Mouse (Mus musculus): ENCODE data around the gene Sparc.
A peak's percentile ranks its signal among the peaks of the same experiment; 100 is the strongest.

The Sparc gene

DNA sequence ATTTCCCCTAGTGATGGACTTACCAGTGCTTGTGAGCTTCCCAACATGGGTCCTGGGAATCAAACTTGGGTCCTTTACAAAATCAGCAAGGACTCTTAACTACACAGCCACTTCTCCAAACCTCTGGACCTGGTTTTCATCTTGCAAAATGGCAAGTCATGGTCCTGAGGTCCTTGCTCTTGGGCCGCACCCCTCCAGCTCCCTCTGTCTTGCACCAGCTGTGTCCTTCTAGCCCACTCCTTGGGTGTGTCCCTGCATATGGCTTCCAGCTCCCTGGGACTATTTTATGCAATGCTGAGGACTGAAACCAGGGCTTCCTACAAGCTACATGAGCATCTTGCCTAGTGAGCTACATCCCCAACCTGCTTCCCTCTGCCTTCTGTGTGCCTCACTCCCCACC is at the start of gene Sparc:
Gene Sparc, minus strand, starts transcription at position 206 of the 400 bp plus-strand sequence.
- no peak for DNase-seq (ENCODE audit: low spot score)

DNA sequence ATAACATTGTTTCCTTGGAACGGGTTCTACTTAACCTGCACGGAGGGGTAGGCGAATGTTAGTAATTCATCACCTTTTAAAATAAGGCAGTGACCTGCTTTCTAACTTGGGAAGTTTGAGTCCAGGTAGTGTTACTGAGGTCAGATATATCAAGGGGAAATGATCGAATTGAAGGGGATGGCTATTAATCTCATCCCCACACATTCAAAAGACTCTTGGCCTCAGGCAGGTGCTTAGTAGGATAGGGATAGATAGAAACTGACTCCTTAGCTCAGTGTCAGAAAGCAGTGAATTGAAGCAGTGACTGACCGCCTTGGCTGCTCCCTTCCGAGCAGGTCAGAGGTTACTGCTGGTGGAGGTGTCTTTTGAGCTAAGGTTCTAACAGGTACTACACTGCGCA is 48.5 kb upstream of the Sparc start:
- DNase-seq (ENCODE audit: low spot score): no peak

DNA sequence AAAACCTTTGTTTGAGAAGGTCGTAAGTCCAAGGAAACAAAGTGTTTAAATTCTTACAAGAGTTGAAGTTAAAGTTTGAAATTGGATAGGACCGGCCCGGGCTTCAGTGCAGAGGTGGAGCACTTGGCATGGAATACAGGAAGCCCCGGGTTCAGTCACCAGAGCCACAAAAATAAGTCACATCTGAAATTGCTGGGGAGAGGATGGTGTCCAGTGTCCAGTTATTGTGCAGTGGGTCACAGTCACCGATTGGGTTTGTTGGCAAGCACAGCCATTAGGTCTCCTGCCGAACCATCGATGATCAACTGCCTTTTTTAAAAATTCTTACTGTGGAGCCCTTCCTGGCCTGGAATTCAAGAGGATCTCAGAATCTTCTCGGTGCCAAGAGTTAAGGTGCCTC is 47.8 kb upstream of the Sparc start:
- no peak for DNase-seq (ENCODE audit: low spot score)

DNA sequence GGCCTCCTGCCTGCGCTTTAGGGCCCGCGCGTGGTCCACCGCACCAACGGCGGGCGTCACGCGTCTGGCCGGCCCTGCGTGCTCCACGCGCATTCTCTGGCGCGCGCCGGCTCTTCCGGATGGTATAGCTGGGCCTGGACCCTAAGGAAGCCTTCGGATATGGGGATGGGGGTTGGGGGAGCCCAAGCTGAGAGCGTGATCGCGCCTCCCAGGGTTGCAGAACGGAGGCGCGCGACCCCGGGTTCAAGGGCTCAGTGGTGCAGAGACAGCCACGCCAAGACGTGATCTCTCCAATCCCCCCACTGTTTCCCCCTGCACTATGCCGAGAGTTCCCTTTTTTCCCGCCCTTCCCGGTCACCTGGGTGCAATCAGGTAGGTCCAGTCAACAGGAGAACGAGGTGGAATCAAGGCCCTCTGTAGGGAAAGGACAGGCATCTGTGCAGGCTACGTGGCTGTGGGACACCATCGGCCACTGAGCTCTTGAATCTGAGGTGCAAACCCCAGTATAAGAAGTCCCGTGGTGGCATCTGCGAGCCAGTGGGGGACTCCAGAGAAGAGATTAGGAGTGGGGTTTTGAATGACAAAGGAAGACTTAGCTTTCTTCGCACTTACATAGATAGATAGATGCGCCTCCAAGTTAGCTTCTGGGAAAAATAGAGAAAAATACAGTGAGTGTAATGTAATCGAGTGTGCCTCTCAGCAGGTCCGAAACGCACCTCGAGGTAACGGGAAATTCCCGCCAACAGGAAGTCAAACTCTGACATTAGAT is 47.1 kb upstream of the Sparc start:
- no peak for DNase-seq (ENCODE audit: low spot score)

DNA sequence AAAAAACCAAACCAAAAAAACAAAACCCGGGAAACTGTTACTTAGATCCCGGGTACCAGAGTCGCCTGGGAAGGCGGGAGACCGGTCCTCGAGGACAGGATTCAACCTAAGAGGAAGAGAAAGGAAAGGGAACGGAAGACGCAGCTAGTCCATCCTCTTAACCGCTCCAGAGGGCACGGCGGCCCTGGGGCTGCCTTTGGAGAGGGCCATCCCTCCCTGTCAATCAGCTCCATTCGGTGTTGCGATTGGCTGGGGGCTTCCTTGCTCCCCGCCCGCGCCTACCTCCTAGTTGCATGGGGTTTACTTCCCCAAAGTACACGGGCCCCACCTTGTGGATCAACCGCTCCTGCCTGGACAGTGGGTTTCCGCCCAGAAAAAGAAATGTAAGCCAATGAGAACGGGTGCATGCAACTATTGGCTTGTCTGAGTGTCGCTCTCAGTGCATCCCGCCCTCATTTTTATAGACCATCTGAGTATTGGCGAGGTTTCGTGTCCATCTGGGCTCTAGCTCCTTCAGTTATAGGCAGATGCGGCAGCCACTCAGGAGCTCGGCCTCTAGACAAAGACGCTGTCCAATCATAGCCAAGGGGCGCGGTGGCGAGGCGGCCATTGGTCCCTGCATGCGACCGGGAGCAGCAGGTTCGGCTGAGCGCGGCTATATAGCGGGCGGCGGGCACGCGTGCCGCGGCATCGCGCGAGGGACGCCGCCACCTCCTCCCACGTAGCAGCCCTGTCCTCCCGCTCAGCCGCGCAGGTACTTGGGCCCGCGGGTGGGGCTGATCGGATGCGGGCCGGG is 46.3 kb upstream of the Sparc start, which contains the start of gene G3bp1:
Gene G3bp1, plus strand, starts transcription at position 638 of the 796 bp plus-strand sequence.
- DNase-seq (ENCODE audit: low spot score): peak; percentile 100

DNA sequence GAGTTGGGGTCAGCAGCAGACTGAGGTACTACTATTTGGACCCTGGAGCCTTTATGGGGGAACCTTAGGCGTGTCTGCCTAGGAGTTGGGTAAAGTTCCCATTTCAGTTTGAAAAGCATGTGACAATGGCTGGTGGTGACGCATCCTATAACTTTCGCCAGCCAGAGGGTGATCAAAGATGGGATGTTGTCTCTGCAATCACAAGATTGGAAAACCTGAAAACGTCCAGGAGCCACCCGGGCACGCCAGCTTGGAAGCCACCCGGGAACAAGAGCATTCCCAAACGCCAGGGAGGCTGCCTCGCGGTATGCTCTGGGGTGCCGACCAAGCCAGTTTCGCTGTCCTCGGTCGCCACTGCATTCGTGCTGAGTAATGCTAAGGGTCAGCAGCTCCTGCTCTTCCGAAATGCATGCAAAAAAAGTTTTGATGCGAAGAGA is 45.6 kb upstream of the Sparc start:
- peak; percentile 36 for DNase-seq (ENCODE audit: low spot score)

DNA sequence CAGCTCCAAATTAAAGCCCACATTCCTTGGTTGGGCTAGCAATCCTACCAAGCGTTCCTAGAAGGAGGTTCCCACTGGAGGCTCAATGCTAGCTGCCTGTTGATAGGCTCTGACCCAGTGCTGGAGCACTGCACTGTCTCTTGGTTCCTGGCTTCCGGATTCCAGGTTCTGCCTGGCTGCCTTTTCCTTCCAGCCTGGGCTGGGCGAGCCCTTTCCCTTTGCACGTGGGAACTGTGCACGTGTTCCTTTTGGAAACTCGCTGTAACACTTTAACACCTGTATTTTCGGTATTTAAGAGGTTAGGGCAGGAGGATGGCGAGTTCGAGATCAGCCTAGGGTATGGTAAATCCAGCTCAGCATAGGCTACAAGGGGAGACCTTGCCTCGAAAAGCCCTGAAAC is 45.0 kb upstream of the Sparc start:
- DNase-seq (ENCODE audit: low spot score): peak; percentile 33

DNA sequence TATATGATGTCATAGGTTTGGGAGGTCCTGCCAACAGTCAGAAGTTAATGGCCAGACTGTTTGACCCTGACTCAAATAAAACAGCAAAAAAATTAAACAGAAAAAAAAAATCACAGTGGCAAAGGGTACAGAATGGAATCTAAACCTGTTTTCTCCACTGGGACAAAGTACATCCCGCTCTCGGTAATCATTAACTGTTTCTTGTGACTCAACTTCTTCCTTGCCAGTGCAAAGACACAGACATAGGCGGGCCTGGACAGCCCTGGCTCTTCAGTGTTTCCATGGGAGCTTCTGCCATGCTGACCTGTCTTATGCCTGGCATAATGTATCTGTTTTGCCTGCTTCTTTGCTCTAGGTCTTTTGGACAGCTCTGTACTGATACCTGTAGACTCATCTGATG is 42.2 kb upstream of the Sparc start:
- DNase-seq (ENCODE audit: low spot score): no peak

DNA sequence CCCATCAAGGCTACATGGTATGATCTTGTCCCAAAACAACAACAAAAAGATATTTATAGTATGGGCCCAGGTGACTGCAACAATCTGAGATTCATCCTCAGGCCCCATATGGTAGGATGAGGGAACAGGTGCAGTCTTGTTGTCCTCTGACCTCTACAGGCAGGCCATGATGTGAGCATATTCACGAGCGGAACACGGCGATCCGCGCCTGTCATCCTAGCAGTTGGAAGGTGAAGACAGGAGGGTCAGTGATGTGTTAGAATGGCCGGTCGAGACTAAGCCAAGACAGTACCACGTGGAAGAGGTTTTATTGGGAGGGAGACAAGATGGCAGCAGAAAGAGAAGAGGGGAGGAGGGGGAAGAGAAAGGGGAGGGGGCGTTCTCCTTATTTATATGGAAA is 41.7 kb upstream of the Sparc start:
- no peak for DNase-seq (ENCODE audit: low spot score)

DNA sequence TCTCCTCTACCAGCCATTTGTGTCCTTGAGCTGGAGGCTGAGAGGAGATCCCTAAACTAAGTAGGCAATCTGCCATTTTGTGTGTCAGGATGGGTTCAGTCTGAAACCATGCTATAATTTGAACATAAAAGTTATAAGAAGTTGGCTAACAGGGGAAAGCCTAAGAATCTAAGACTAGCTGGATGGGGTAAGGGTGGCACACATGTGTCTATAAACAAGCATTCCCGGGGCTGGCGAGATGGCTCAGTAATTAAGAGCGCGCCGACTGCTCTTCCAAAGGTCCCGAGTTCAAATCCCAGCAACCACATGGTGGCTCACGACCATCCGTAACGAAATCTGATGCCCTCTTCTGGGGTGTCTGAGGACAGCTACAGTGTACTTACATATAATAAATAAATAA is 39.2 kb upstream of the Sparc start:
- no peak for DNase-seq (ENCODE audit: low spot score)

DNA sequence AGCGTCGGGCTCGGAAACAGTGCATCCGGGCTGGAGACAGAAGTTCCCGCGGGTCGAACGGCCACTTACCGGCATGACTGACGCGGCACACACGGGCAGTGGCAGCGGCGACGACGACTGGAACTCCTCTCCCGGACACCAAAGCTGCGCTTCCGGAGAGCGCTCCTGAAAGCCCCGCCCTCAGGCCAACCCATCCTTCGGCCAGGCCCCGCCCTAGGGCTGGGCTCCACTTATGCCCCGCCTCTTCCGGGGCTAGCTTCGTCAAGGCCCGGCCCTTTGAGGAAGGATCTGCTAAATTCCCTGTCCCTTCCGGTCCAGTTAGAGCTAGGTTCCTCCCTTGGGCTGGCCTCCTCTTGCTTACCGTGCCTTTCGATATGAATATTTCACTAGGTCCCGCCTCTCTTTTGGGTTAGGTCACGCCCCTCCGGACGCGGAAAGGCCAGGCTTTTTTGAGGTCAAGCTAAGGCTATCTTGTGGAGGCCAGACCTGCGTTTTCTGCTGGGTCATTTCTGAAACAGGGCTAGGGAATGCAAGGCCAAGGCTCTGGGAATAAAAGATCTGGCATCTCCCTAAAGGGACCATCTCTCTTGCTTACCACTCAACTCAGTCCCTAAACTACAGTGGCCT is 38.1 kb upstream of the Sparc start, which contains the start of gene Atox1:
Gene Atox1, minus strand, starts transcription at position 221 of the 627 bp plus-strand sequence.
- DNase-seq (ENCODE audit: low spot score): peak; percentile 97

DNA sequence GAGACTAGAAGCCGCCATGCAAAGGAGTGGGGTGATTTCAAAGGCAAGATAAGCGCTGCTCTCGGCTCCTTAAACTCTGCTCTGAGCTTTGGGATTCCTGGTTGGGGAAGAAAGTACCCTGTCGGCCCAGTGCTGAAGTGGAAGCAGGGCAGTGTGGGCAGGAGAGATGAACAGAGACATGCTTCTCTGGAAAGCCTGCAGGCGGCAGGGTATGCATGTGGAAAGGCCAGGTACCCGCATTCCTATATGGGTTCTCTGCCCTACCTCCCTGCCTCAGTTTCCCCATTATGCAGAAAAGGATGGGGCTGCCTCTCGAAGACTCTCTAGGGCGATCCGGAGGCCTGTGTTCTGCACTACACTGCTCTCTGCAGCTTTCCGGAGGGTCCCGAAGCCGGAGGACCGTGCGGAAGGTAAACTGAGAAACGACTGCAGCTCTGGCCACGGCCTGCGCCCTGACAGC is 37.6 kb upstream of the Sparc start:
- no peak for DNase-seq (ENCODE audit: low spot score)

DNA sequence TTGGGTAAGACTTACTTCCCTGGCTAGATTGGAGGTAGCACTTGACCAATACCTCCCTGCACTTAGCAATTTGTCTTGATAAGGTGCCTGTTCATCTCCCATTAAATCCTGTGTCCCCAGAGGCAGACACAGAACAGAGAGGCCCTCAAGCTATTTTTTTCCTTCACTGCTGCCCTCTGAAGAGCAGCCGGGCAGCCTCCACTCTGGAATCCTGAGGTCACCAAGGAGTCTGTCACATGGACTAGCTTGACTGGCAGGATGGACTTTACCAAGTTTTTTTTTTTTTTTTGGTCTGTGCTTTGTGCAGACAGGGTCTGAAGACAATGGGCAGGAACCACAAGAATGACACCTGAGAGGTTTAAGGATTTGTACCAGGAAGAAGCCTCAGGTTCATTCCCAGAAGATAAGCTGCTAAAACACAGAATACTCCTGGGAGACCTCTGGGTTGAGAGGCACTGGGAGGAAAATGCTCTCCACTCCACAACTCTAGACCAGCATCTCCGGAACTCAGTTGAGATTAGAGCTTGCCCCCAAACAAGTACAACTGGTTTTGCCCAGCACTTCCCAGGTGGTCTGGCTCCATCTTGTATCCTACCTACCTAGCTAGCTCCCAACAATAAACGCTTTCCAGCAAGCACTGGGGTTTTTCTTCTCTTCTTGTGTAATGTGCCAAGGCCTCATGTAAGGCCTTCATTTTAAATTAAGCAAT is 37.0 kb upstream of the Sparc start:
- DNase-seq (ENCODE audit: low spot score): no peak

DNA sequence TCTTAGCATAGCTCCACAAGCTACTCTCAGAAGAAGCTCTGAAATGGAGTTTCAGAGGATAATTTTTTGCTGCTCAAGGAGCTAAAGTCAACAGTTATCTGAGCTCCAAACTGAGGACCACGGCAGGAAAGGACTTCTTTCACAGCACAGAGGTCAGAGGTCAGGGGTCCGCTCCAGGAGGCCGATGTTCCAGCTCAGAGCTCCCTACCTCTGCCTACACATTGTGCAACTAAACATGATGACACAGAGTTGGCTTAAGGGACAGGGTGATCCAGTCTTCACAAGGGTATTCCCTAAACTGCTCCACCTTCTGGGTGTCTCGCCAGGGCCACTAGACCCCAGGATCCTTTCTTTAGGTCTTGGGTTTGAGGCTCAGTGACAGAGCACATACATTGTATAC is 35.5 kb upstream of the Sparc start:
- no peak for DNase-seq (ENCODE audit: low spot score)

DNA sequence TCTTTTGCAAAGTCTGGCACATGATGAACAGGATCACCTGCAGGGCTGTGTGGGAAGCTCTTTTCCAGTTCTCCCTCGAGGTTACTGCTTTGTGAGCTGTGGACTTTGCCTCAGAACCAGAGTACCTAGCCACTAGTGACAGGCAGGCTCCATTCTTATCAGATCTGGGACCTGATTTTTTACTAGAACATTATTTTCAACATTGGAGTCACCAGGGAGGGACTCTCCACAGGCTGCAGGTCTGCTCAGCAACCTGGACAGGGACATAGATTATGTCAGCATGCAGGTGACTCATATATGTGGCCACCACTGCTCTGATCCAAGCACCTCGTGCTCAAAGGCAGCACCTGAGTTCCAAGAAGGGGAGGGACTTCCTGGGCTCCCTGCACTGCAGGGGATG is 32.2 kb upstream of the Sparc start:
- no peak for DNase-seq (ENCODE audit: low spot score)

DNA sequence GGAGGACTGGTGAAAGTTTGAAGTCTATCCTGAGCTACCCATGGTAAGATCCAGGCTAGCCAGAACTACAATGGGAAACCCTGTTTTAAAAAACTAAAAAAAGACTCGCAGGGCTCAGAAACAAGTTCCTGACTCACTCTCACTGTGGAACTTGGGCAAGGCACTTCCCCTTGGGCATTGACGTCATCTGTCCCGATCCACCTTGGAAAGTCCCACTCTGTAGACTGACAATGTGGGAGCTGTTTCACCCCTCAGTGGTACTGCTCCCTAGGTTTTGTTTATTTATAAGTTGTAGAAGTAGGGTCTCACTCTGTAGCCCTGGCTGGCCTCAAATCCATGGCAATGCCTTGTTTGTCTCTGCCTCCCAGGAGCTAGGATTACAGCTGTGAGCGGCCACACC is 30.7 kb upstream of the Sparc start:
- peak; percentile 49 for DNase-seq (ENCODE audit: low spot score)

DNA sequence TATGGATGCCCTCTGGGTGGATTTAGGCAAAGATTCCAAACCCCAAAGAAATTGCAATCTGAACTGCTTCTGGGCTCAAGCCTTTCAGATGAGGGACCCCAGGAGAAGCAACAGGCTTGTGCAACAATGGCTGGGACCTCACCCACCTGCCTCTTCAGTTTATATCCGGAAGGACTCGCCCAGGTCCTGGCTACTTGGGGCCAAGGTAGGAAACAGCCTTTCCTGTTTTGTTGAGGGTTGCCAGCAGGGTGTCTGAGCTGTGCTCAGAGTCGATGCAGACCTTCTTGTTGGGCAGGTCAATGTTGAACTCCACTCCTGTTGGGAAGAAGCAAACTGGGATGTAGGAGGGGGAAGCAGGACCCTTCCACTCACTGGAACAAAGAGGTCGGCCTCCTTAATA is 27.3 kb upstream of the Sparc start:
- DNase-seq (ENCODE audit: low spot score): no peak

DNA sequence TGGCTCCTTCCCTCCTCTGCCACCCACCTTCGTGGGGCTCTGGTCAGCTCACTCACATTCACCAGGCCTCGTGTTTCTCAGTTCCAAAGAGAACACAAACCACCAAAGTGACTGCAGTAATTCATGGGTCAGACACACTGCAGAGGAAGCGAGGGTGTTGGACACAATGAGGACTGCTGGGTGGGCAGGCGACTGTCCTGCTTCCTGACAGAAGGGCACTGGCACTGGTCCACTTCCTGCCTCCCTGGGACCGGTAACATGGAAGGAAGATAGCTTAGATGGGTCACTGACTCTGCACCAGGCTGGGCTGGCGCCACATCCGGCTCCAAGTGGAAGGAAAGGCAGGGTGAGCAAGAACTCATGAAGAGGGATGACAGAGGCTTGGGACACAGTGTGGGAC is 26.5 kb upstream of the Sparc start:
- peak; percentile 46 for DNase-seq (ENCODE audit: low spot score)

DNA sequence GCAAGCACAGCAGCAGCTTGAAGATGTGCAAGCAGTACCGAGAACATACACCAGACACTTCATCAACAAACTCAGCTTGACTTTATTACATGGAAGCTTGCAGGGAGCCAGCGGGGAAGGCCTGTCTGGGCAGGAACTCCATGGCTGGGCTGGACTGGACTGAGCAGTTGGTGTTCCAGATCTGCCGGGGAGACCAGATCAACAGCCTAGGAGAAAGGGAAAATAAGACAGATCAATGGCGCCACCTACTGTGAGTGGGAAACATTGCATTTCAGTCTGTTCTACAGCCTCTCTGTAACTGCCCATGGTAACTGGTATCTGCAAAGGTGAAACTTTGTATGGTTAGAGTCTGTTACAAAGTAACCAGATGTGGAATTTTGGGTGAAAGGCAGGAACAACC is 23.6 kb upstream of the Sparc start:
- peak; percentile 89 for DNase-seq (ENCODE audit: low spot score)

DNA sequence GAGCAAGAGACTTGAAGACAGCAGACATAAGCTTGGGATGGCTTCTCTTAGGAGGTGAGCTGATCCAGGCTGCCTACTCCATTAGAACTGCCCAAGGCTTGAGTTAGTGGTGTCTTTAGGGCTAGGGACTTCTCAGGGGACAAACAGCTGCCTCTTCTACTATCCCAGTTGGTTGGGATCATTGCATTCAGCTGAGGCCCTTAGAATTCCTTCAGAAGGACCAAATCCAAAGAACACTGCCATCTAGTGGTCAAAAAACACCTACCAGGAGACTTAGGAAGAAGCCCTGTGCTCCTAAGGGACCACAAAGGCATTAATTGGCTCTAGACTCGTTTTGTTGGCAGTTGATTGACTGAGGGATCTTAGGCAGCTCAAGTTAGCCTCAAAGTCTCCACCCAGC is 21.8 kb upstream of the Sparc start:
- peak; percentile 81 for DNase-seq (ENCODE audit: low spot score)

DNA sequence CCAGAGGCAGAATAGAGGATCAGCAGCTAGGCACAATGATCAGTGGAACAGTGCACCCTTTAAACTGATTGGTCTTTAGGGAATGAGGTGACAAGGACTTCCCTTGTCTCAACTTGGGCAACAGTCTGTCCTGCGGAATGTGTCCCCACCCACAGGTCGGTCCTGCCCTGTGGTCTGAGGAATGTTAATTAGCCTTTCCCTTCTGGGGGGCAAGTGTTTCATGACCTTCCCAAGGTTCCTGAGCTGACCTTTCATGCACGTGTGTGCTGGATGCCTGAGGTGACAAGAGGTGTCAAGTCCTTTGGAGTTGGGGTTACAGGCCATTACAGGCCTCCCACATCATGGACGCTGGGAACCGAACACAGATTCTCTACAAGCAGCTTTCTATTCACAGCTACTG is 16.7 kb upstream of the Sparc start:
- no peak for DNase-seq (ENCODE audit: low spot score)

DNA sequence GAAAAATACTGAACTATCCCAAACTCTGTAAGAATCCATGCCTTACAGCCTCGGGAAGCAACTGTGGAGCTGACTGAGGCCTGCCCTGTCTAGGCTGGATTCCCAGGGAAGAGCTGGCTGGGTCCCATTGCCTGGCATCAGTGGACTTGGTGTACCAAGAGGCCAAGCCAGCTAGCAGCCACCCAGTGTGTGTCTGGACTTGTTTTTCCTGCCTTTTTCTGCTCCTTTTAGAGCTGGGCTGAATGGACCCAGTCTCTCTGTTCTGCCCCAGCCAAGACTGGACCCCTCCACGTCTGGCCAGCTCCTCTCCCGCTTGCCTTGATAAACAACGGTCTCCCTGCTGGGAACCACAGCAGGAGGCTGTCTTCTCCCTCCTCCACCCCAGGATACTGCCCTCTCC is 15.0 kb upstream of the Sparc start:
- no peak for DNase-seq (ENCODE audit: low spot score)

Measured in lung, postnatal 25 days (tissue).